Mouse (Mus musculus) neural tube, embryonic 12.5 days (tissue): ENCODE data around the gene Cldn7. TPM values are rescaled to one million over a fixed set of nuclear protein-coding genes. Genes with fewer than 3 reads are reported as not detected.
A peak's percentile ranks its signal among the peaks of the same experiment; 100 is the strongest.

Source experiments
- ATAC-seq: fragments of 200-750 bp; cut with Nextera tagmentation; 2 replicates; pipeline ENCODE4 v1.8.0; 2017; ENCODE audit warnings: low read depth, mild to moderate bottlenecking, moderate TSS enrichment, moderate library complexity; ENCODE audit not compliant: low FRiP score
- H3K27ac ChIP-seq: fragments of 300-500 bp; sonication (generic); 2 replicates; pipeline ENCODE4 v1.5.1; 2016
- H3K27me3 ChIP-seq: fragments of 300-500 bp; sonication (generic); replicated peaks from 2 replicates; pipeline ENCODE4 v1.6.1; 2016; ENCODE audit warnings: mild to moderate bottlenecking
- H3K36me3 ChIP-seq: fragments of 300-500 bp; sonication (generic); 2 replicates; pipeline ENCODE4 v1.6.1; 2016; ENCODE audit warnings: mild to moderate bottlenecking
- H3K4me1 ChIP-seq: fragments of 300-500 bp; sonication (generic); 2 replicates; pipeline ENCODE4 v1.6.1; 2016
- H3K4me2 ChIP-seq: fragments of 300-500 bp; sonication (generic); replicated peaks from 2 replicates; pipeline ENCODE4 v1.6.1; 2016; ENCODE audit warnings: mild to moderate bottlenecking
- H3K4me3 ChIP-seq: fragments of 300-500 bp; sonication (generic); 2 replicates; pipeline ENCODE4 v1.5.1; 2016
- H3K9ac ChIP-seq: fragments of 300-500 bp; sonication (generic); 2 replicates; pipeline ENCODE4 v1.6.1; 2016; ENCODE audit warnings: mild to moderate bottlenecking
- H3K9me3 ChIP-seq: fragments of 300-500 bp; sonication (generic); 2 replicates; pipeline ENCODE4 v1.6.1; 2016; ENCODE audit warnings: mild to moderate bottlenecking
- WGBS: fragments of 180-500 bp; shearing (Covaris S2); methylation state at CpG from one replicate; pipeline ENCODE4 v1.1.7; 2016; 5-methylcytosine and 5-hydroxymethylcytosine counted together
- polyA plus RNA-seq: library from polyadenylated mRNA; unstranded; fragments of >200 nt; fragmentation: Nextera tagmentation; extraction: Ambion mirVana; gene quantifications from 2 replicates; pipeline ENCODE4 v1.2.1, GENCODE M21; 2016

Cldn7 gene
- polyA plus RNA-seq, 1 experiment from 2014 or later, result 2.1 TPM

DNA sequence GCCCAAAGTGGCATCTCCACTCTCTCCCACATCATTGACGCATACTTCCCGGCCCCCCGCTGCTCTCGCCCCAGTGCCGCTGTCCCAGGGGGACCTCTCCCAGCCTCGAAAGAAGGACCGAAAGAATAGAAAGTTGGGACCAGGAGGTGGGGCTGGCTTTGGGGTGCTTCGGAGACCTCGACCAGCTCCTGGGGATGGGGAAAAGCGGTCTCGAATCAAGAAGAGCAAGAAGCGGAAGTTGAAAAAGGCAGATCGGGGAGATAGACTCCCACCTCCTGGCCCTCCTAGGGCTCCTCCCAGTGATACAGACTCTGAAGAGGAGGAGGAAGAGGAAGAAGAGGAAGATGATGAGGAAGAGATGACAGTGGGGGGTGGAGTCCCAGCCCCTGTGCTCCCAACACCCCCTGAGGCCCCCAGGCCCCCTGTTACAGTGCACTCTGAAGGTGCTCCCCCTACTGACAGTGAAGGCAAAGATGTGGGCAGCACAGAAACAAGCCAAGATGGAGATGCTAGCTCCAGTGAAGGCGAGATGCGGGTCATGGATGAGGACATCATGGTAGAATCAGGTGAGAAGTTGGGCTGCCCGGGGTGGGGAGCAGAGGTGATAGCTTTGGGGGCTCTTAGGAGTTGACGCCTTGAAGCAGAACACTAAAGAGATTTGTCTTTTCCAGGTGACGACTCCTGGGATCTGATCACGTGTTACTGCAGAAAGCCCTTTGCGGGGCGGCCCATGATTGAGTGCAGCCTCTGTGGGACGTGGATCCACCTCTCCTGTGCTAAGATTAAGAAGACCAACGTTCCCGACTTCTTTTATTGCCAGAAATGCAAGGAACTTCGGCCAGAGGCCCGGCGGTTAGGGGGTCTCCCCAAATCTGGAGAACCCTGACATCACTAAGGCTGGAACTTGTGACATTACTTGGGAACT lies 34.2 kb downstream of the Cldn7 start:
- Histone ChIP-seq H3K4me2 (no peak overlapping the region), H3K9me3 (no peaks in the 10 kb centered on the region), H3K4me1 (peaks cover 47% of the 10 kb centered on the region), H3K36me3 (peaks cover 31% of the 10 kb centered on the region), H3K27me3 (no peaks in the 10 kb centered on the region), H3K4me3 (no peak overlapping the region), H3K27ac (no peak overlapping the region), H3K9ac (no peak overlapping the region)
- WGBS, result 94% methylated on average over 27 of the region's 27 CpGs
- no peak for ATAC-seq

DNA sequence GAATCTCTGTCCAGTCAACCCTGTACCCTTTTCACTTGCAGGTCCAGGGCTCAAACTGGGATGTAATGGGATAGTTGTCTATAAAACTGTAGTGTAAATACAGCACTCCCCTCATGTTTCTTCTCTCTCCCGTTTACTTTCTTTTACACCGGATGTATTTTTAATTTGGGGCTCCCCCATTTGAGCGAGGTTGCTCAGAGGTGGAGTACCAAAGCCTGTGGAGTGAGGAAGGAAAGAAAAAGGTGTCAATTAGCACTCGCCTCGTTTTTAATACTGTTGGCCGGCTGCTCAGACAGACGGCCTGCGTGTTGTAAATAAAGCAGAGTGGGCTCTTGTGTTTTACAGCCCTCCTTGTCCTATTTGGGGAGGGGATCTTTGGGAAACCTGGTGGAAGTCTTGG lies 35.1 kb downstream of the Cldn7 start:
- WGBS, result 71% methylated on average over 8 of the region's 8 CpGs
- H3K27ac ChIP-seq, result no peak overlapping the region
- peaks cover 24% of the 10 kb centered on the region for H3K36me3 ChIP-seq
- H3K4me3 ChIP-seq, result no peak overlapping the region
- no peaks in the 10 kb centered on the region for H3K9me3 ChIP-seq
- no peaks in the 10 kb centered on the region for H3K27me3 ChIP-seq
- H3K4me1 ChIP-seq, result peaks cover 39% of the 10 kb centered on the region
- ATAC-seq, result no peak
- 0 out of 2 replicates have a peak overlapping the region, but pooled peaks have one; percentile 90 for H3K4me2 ChIP-seq
- H3K9ac ChIP-seq, result no peak overlapping the region

DNA sequence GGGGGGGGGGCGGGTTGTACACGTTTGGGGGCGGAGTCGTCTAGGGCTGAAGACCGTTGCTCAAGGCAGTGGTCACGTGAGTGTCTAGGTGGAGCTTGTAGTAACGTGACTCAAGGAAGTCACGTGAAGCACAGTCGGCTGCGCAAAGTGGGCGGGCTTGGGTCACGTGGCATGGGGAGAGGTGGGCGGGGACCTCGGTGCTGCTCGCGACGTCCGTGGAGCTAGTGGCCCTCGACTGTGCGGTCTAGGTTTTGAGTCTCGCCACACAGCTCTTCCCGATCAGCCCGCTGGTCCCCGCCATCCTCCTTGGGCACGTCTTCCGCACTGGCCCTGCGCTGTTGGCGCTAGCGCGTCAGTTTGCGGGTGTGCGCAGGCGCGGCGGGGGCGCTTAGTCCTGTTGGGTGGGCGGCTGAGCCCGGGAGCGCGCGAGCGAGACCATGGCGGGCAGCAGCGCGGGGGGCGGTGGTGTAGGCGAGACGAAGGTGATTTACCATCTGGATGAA lies 35.9 kb downstream of the Cldn7 start, which contains the start of gene Dvl2:
Dvl2 (plus strand) TSS at position 200 of the 503 bp plus-strand sequence.
- H3K36me3 ChIP-seq, result peaks cover 31% of the 10 kb centered on the region
- no peaks in the 10 kb centered on the region for H3K27me3 ChIP-seq
- H3K27ac ChIP-seq, result peak within 1 kb of the TSS; percentile 92
- H3K4me3 ChIP-seq, result peak within 1 kb of the TSS; percentile 78
- peak within 1 kb of the TSS; percentile 85 for H3K9ac ChIP-seq
- H3K4me2 ChIP-seq, result peak within 1 kb of the TSS; percentile 90
- H3K4me1 ChIP-seq, result peaks cover 37% of the 10 kb centered on the region
- ATAC-seq, result peak; percentile 49
- under 1% methylated on average over 48 of the region's 48 CpGs for WGBS
- no peaks in the 10 kb centered on the region for H3K9me3 ChIP-seq

DNA sequence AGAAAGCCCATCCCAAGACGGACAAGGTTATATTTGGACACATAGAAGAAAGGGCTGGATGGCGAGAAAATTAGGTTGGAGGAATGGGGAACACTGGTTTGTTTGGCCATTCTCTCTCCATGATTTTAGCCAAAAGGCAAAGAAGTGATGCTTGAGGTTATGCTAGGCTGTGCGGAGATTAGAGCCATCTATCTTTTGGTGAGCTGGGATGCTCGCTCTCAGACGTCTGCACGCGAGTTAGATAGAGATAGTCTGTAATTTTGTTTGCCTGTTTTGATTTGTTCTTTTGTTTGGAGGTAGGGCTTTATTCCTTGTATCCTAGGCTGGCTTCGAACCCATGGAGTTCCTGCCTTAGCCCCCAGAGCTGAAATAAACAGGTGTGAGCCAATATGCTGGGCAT lies 36.6 kb downstream of the Cldn7 start:
- Histone ChIP-seq H3K36me3 (peaks cover 38% of the 10 kb centered on the region), H3K4me1 (peaks cover 37% of the 10 kb centered on the region), H3K4me3 (peak overlapping the region; percentile 78), H3K27me3 (no peaks in the 10 kb centered on the region), H3K9ac (peak overlapping the region; percentile 85), H3K9me3 (no peaks in the 10 kb centered on the region), H3K4me2 (peak overlapping the region; percentile 90), H3K27ac (no peak overlapping the region)
- 15% methylated on average over 8 of the region's 8 CpGs for WGBS
- ATAC-seq, result no peak

- Histone ChIP-seq H3K4me1 (peaks cover 37% of the 10 kb centered on the region), H3K27ac (no peak overlapping the region), H3K36me3 (peaks cover 45% of the 10 kb centered on the region), H3K9me3 (no peaks in the 10 kb centered on the region), H3K4me3 (peak overlapping the region; percentile 78; the same call in 1 of the 2 replicates), H3K27me3 (no peaks in the 10 kb centered on the region), H3K9ac (no peak overlapping the region), H3K4me2 (peak overlapping the region; percentile 90)
- ATAC-seq, result no peak
These were observed 37.3 kb downstream of the Cldn7 start for GRCm38 (mm10) chr11:70001865-70002264.

DNA sequence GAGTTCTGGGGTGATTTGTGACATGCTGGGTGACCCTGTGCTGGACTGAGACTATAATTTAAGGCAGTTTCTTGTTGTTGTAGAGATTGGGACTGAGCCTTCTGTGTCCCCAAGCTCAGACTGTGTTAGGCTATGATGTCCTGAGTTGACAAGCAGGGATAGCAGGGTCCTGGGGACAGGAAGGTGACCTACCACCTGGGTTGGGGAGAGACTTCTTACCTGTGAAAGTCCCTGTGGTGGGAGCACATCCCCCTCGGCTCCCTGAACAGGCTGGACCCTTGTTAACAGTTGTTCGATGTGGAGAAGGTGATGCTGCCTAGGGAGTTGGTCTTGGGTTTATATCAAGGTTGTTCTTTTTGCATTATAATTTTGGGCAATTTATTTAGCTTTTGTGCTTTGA lies 37.9 kb downstream of the Cldn7 start:
- Histone ChIP-seq H3K9me3 (no peaks in the 10 kb centered on the region), H3K4me2 (peak overlapping the region; percentile 90), H3K27ac (no peak overlapping the region), H3K27me3 (no peaks in the 10 kb centered on the region), H3K4me3 (peak overlapping the region; percentile 78; the same call in 1 of the 2 replicates), H3K4me1 (peaks cover 34% of the 10 kb centered on the region), H3K9ac (no peak overlapping the region), H3K36me3 (peaks cover 51% of the 10 kb centered on the region)
- no peak for ATAC-seq
- 93% methylated on average over 2 of the region's 2 CpGs for WGBS

DNA sequence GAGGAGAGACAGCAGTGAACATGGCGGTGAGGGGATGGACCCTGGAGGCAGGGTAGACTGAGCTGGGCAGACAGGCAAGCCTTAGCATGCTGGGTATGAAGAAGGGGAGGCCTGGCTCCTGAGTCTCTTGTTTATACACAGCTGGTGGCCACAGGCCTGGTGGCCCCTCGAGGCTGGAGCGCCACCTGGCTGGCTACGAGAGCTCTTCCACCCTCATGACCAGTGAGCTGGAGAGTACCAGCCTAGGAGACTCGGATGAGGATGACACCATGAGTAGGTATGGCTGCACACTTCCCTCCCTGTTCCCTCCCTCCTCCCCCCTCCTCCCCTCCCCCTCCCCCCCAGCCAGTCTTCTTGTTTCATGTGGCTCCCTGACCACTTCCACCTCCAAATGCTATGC lies 40.9 kb downstream of the Cldn7 start:
- Histone ChIP-seq H3K36me3 (peaks cover 59% of the 10 kb centered on the region), H3K27ac (no peak overlapping the region), H3K4me3 (no peak overlapping the region), H3K9me3 (no peaks in the 10 kb centered on the region), H3K4me1 (peaks cover 27% of the 10 kb centered on the region), H3K27me3 (no peaks in the 10 kb centered on the region), H3K9ac (no peak overlapping the region), H3K4me2 (no peak overlapping the region)
- 49% methylated on average over 5 of the region's 5 CpGs for WGBS
- ATAC-seq, result no peak

DNA sequence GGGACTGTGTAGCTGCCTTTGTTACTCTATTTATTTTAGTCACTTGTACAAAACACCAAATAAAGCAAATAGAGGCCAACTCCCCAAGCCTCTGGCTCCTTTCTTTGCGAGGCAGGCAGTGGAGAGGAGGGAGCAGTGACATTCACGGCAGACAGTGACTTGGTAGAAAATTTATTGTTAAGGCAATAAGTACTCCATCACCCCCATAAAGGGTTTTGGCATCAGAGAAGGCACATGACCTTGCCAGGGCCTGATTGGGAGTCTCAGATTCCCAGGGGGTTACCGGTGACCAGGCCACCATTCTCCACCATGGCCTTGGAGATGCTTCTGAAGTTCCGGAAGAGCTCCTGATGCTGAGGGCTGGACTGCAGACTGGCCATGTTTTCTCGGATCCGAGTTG lies 45.5 kb downstream of the Cldn7 start:
- 87% methylated on average over 6 of the region's 6 CpGs for WGBS
- Histone ChIP-seq H3K4me2 (no peak overlapping the region), H3K9me3 (no peaks in the 10 kb centered on the region), H3K36me3 (peaks cover 88% of the 10 kb centered on the region), H3K27me3 (no peaks in the 10 kb centered on the region), H3K27ac (no peak overlapping the region), H3K9ac (no peak overlapping the region), H3K4me1 (peaks cover 10% of the 10 kb centered on the region), H3K4me3 (no peak overlapping the region)
- no peak for ATAC-seq

GRCm38 (mm10) chr11:70010548-70010947 lies 46.0 kb downstream of the Cldn7 start:
- no peak overlapping the region for H3K4me3 ChIP-seq
- no peak overlapping the region for H3K9ac ChIP-seq
- no peaks in the 10 kb centered on the region for H3K27me3 ChIP-seq
- H3K9me3 ChIP-seq, result no peaks in the 10 kb centered on the region
- peaks cover 83% of the 10 kb centered on the region for H3K36me3 ChIP-seq
- no peak overlapping the region for H3K27ac ChIP-seq
- no peak overlapping the region for H3K4me2 ChIP-seq
- no peak for ATAC-seq
- WGBS, result 89% methylated on average over 12 of the region's 12 CpGs
- H3K4me1 ChIP-seq, result peaks cover 15% of the 10 kb centered on the region

GRCm38 (mm10) chr11:70010961-70011360 lies 46.4 kb downstream of the Cldn7 start:
- ATAC-seq, result no peak
- peaks cover 16% of the 10 kb centered on the region for H3K4me1 ChIP-seq
- no peak overlapping the region for H3K9ac ChIP-seq
- no peak overlapping the region for H3K27ac ChIP-seq
- H3K36me3 ChIP-seq, result peaks cover 79% of the 10 kb centered on the region
- no peaks in the 10 kb centered on the region for H3K9me3 ChIP-seq
- 80% methylated on average over 10 of the region's 10 CpGs for WGBS
- no peaks in the 10 kb centered on the region for H3K27me3 ChIP-seq
- H3K4me2 ChIP-seq, result no peak overlapping the region
- H3K4me3 ChIP-seq, result no peak overlapping the region

GRCm38 (mm10) chr11:70012931-70013330 lies 48.4 kb downstream of the Cldn7 start:
- Histone ChIP-seq H3K36me3 (peaks cover 59% of the 10 kb centered on the region), H3K27ac (no peak overlapping the region), H3K27me3 (no peaks in the 10 kb centered on the region), H3K4me1 (peaks cover 24% of the 10 kb centered on the region), H3K4me3 (no peak overlapping the region), H3K4me2 (no peak overlapping the region), H3K9me3 (no peaks in the 10 kb centered on the region), H3K9ac (no peak overlapping the region)
- WGBS, result 88% methylated on average over 9 of the region's 9 CpGs
- no peak for ATAC-seq

DNA sequence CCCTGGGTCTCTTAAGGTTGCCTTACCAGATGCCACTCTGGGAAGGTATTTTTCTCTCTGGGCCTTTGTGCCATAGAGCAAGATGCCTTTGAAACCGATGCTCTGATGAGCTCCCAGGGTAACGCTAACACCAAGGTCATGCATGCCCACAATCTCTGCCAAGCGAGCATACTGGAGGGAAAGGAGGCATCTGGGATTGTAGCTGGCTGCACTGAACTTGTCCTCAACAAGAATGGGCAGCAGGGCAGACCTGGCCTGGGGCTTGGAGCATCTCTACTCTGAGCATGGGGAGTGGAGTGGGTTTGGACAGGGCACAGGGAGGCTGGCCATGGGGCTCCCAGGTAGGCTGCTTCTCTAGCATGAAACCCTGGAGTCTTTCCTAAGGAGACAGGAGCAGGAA lies 48.8 kb downstream of the Cldn7 start:
- WGBS, result 86% methylated on average over 3 of the region's 3 CpGs
- Histone ChIP-seq H3K4me2 (no peak overlapping the region), H3K9me3 (no peaks in the 10 kb centered on the region), H3K4me1 (peaks cover 28% of the 10 kb centered on the region), H3K27ac (no peak overlapping the region), H3K36me3 (peaks cover 54% of the 10 kb centered on the region), H3K9ac (no peak overlapping the region), H3K27me3 (no peaks in the 10 kb centered on the region), H3K4me3 (no peak overlapping the region)
- no peak for ATAC-seq
